Mouse (Mus musculus): Measurements from ENCODE around the gene Snai3.

DNA sequence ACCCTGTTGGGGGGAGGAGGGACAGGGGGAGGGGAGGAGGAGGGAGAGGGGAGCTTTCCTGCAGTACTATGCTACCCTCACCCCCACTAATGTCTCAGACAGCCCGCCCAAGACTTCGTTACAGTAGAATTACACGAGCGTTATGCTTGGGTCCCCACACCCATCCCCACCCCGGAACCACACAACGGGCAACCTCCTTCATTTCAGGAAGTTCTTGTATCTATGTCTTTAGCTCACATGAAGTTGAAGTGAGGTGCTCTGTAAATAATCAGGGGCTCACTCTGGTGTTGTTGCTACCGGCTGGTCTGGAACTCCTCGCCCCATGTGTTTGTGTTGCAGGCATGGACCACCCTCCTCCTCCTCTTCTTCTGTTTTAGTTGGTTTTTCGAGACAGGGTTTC is 32.4 kb downstream of the Snai3 start:
- no peak for TF ChIP-seq POLR2A (IDR thresholded peaks at IDR 0.05; ENCODE audit: low read depth, low read length)
- no peak for TF ChIP-seq CTCF (IDR thresholded peaks at IDR 0.05; ENCODE audit: extremely low read depth, insufficient read length, insufficient replicate concordance, low read depth, low read length)

Measured in small intestine, adult 2 months (tissue).